In the genomic region with DNA sequence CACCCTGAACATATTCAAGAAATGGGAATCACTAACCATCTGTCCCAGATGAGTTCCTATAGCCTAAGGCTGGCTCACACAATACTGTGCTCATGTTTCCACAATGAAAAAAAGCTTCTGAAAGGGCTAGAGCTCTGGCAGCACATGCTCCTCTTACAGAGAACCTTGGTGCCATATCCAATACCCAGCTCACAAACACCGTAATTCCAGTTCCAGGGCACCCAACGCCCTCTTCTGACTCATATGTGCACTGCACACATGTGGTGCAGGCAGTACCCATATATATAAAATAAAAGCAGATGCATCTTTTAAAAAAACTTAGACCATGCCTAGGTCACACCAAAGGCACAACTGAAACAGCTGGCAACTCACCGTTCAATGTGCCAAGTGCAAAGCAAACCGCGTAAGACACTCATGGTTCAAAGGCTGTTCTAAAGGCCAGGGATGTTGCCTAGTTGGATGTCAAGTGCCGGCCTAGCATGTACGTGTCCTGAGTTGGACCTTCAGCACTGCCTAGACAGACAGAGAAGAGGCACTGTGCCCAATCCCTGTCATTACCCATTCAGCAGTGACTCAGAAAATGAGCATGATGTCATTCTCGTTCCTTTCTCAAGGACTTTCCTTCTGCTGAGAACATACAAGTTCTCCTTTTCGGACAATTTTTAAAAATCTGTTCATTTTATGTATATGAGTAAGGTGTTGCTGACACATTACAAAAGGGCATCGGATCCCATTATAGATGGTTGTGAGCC, we compare ENCODE assay signal across 10 mouse cellular contexts. TPM values are rescaled to one million over a fixed set of nuclear protein-coding genes. Genes with fewer than 3 reads are reported as not detected.
DNase-seq lines count a peak whose midpoint lies in the region; ATAC-seq lines count a peak whose summit lies in the region.
"Had no signal": no experiment of that assay in that cellular context is flagged by ENCODE, and none has a peak within 500 bp of the region (broad histone marks: within the 10 kb centered on the region; RNA-seq: fewer than 3 reads in every experiment).

No protein-coding gene starts in this region.

- H3K9me3 ChIP-seq in midbrain, embryonic 16.5 days (replicated peaks; ENCODE audit: control insufficient read depth, low read length, poor library complexity, severe bottlenecking): no peaks in the 10 kb centered on the region

- no peaks in the 10 kb centered on the region for H3K27me3 ChIP-seq in midbrain, embryonic 16.5 days (ENCODE audit: control insufficient read depth, insufficient read depth, low read depth, low read length)

- H3K4me3 ChIP-seq in midbrain, embryonic 16.5 days (ENCODE audit: low read depth, low read length): no peak overlapping the region

- 90% methylated on average over 10 of the region's 10 CpGs for WGBS in midbrain, embryonic 16.5 days

- peak; percentile 65 to 80 for DNase-seq in heart, adult 18-20 months
- DNase-seq in heart, postnatal 25 days (ENCODE audit: low spot score): no peak
- DNase-seq in lung, postnatal 10 days: peak; percentile 36
- DNase-seq in lung, postnatal 25 days (ENCODE audit: low spot score): no peak
- DNase-seq in adrenal gland, postnatal 14 days: peak; percentile 83
- DNase-seq in induced T-regulatory cell, adult 2 months (ENCODE audit: low read depth): peak; percentile 15
- DNase-seq in right cerebral cortex, adult 18-20 months: no peak
- DNase-seq: lung, postnatal 14 days; thymus, adult 2 months had no signal

- ATAC-seq in midbrain, embryonic 16.5 days: no peak

- no peak overlapping the region for H3K27ac ChIP-seq in midbrain, embryonic 16.5 days (ENCODE audit: low read length)

- no peaks in the 10 kb centered on the region for H3K4me1 ChIP-seq in midbrain, embryonic 16.5 days (ENCODE audit: control insufficient read depth, insufficient read depth, low read length)

- no peak overlapping the region for H3K9ac ChIP-seq in midbrain, embryonic 16.5 days (ENCODE audit: low read depth, low read length)

- no peak overlapping the region for H3K4me2 ChIP-seq in midbrain, embryonic 16.5 days (ENCODE audit: low read length)

- intact Hi-C loops in heart, postnatal 25 days (cut with DNase I): no loop called here

- peaks cover 15% of the 10 kb centered on the region for H3K36me3 ChIP-seq in midbrain, embryonic 16.5 days (ENCODE audit: control insufficient read depth, insufficient read depth, low read length)

RNA-seq across cellular contexts. Expression of a gene that starts 18.1 kb away (rescaled TPM):
- total RNA-seq in heart, adult 18-20 months (2021): 100 to 1,000 TPM; 154 to 180 TPM
- total RNA-seq in heart, postnatal 25 days (2021): 100 to 1,000 TPM; 149 to 151 TPM
- total RNA-seq in adrenal gland, postnatal 14 days (2021): 132 TPM in 2 replicates
- 118 and 142 TPM in 2 replicates for polyA plus RNA-seq in midbrain, embryonic 16.5 days (2015; fragmentation: Nextera tagmentation; extraction: Ambion mirVana)

Comparison
In these comparisons a context has a peak if more than half of its experiments do, and no peak if none do; other contexts are left out.
1. DNase-seq: peak in heart, adult 18-20 months (2 of 2), lung, postnatal 10 days (single experiment), adrenal gland, postnatal 14 days (single experiment) and induced T-regulatory cell, adult 2 months (single experiment); none in heart, postnatal 25 days (single experiment), lung, postnatal 25 days (single experiment) and right cerebral cortex, adult 18-20 months (single experiment).